Comparison of ENCODE assay signal across 8 mouse cellular contexts in genomic region chr10:77416666-77417239, GRCm38 (mm10). TPM values are rescaled to one million over a fixed set of nuclear protein-coding genes. Genes with fewer than 3 reads are reported as not detected.
DNase-seq lines count a peak whose midpoint lies in the region; ATAC-seq and TF ChIP-seq lines count a peak whose summit lies in the region.

No protein-coding gene starts in this region.

- no peak for ATAC-seq in forebrain, embryonic 15.5 days (replicated peaks)
- ATAC-seq in limb, embryonic 14.5 days (ENCODE audit: low FRiP score, low read depth): no peak
- no peak for ATAC-seq in stomach, postnatal 0 days (ENCODE audit: low FRiP score, low TSS enrichment)
- no peak for ATAC-seq in activated CD4-positive, CD25-positive, alpha-beta regulatory T cell, adult 4 months

- 4% methylated on average over 24 of the region's 24 CpGs for WGBS in forebrain, embryonic 15.5 days
- WGBS in limb, embryonic 14.5 days: 4% methylated on average over 24 of the region's 24 CpGs
- 16% methylated on average over 24 of the region's 24 CpGs for WGBS in stomach, postnatal 0 days

- peaks cover 27% of the 10 kb centered on the region for H3K9me3 ChIP-seq in CH12.LX (replicated peaks; ENCODE audit: low read length)
- H3K9me3 ChIP-seq in forebrain, embryonic 15.5 days: no peaks in the 10 kb centered on the region; the same call in 1 of the 2 replicates
- H3K9me3 ChIP-seq in limb, embryonic 14.5 days (ENCODE audit: control insufficient read depth, low read length): no peaks in the 10 kb centered on the region
- H3K9me3 ChIP-seq in stomach, postnatal 0 days (ENCODE audit: control insufficient read depth, low read length): no peaks in the 10 kb centered on the region

- H3K36me3 ChIP-seq in CH12.LX (replicated peaks in 1 of 2; ENCODE audit: control insufficient read depth in 1 of 2, insufficient read depth in 1 of 2, low read length in 1 of 2): no peaks in the 10 kb centered on the region
- no peaks in the 10 kb centered on the region for H3K36me3 ChIP-seq in forebrain, embryonic 15.5 days
- H3K36me3 ChIP-seq in limb, embryonic 14.5 days (ENCODE audit: control insufficient read depth, insufficient read depth, low read length): no peaks in the 10 kb centered on the region
- no peaks in the 10 kb centered on the region for H3K36me3 ChIP-seq in stomach, postnatal 0 days (ENCODE audit: control insufficient read depth, insufficient read depth, low read length)

- peaks cover 8 to 22% of the 10 kb centered on the region in 2 experiments; a peak in 3 of 4 replicates for H3K4me1 ChIP-seq in CH12.LX (ENCODE audit: control insufficient read depth in 1 of 2, insufficient read depth in 2 of 2)
- peaks cover 20% of the 10 kb centered on the region for H3K4me1 ChIP-seq in forebrain, embryonic 15.5 days
- peaks cover 9% of the 10 kb centered on the region for H3K4me1 ChIP-seq in limb, embryonic 14.5 days (ENCODE audit: control insufficient read depth, insufficient read depth, low read length)
- H3K4me1 ChIP-seq in stomach, postnatal 0 days (replicated peaks; ENCODE audit: control insufficient read depth, insufficient read depth): peaks cover 7% of the 10 kb centered on the region; the same call in 1 of the 2 replicates

- H3K9ac ChIP-seq in CH12.LX (ENCODE audit: insufficient read depth, low read depth): no peak overlapping the region
- H3K9ac ChIP-seq in forebrain, embryonic 15.5 days (replicated peaks): peak overlapping the region; percentile 66
- H3K9ac ChIP-seq in limb, embryonic 14.5 days (ENCODE audit: low read depth, low read length, severe bottlenecking): no peak overlapping the region
- peak overlapping the region; percentile 66; the same call in 1 of the 2 replicates for H3K9ac ChIP-seq in stomach, postnatal 0 days (ENCODE audit: low read length)

- no peak for TF ChIP-seq POLR2A in CH12.LX (IDR thresholded peaks at IDR 0.05; ENCODE audit: low read depth, low read length)
- no peak for TF ChIP-seq POLR2A in limb, embryonic 14.5 days (IDR thresholded peaks at IDR 0.05; ENCODE audit: borderline replicate concordance, extremely low read depth, insufficient read depth, insufficient read length)

- H3K4me3 ChIP-seq in CH12.LX (replicated peaks in 1 of 3; ENCODE audit: low read depth in 2 of 3, low read length in 2 of 3, poor library complexity in 1 of 3): peak overlapping the region in 1 of 3 experiments; percentile 66
- peak overlapping the region; percentile 68 for H3K4me3 ChIP-seq in forebrain, embryonic 15.5 days
- H3K4me3 ChIP-seq in limb, embryonic 14.5 days (replicated peaks; ENCODE audit: low read length): peak overlapping the region; percentile 81
- peak overlapping the region; percentile 82 for H3K4me3 ChIP-seq in stomach, postnatal 0 days (ENCODE audit: low read depth, low read length)

- DNase-seq in adrenal gland, adult 2 months: peak; percentile 20
- DNase-seq in adrenal gland, postnatal 4 days (ENCODE audit: low spot score in 2 of 2): no peak
- no peak for DNase-seq in CH12.LX (ENCODE audit: extremely low read depth)
- DNase-seq in limb, embryonic 14.5 days (ENCODE audit: low spot score): no peak
- DNase-seq in stomach, postnatal 0 days (ENCODE audit: low spot score): no peak
- DNase-seq in adipocyte (ENCODE audit: low spot score): no peak

- no peak for TF ChIP-seq CTCF in CH12.LX (conservative IDR thresholded peaks at IDR 0.05 in 1 of 2, IDR thresholded peaks at IDR 0.05 in 1 of 2; ENCODE audit: low read depth in 2 of 2, low read length in 2 of 2)
- no peak for TF ChIP-seq CTCF in stomach, postnatal 0 days (IDR thresholded peaks at IDR 0.05; ENCODE audit: low read depth)

- no peaks in the 10 kb centered on the region for H3K79me2 ChIP-seq in CH12.LX (replicated peaks; ENCODE audit: control insufficient read depth, extremely low read depth, insufficient read depth, poor library complexity, severe bottlenecking)

- dilution Hi-C loops in CH12.LX (cut with MboI; ENCODE audit: extremely low pct_ligation_motif_present, extremely low pct_unique_long_range_greater_than_20kb, low sequenced_read_pairs): no loop called here

- TF ChIP-seq RAD21 in CH12.LX (IDR thresholded peaks at IDR 0.05; ENCODE audit: low read depth, low read length): no peak

- peaks cover 22% of the 10 kb centered on the region for H3K27me3 ChIP-seq in CH12.LX (replicated peaks)
- H3K27me3 ChIP-seq in forebrain, embryonic 15.5 days: peaks cover 8% of the 10 kb centered on the region; the same call in 1 of the 2 replicates
- H3K27me3 ChIP-seq in limb, embryonic 14.5 days (ENCODE audit: control insufficient read depth, insufficient read depth, low read length): peaks cover 18% of the 10 kb centered on the region
- H3K27me3 ChIP-seq in stomach, postnatal 0 days (ENCODE audit: control insufficient read depth, insufficient read depth, low read length): no peaks in the 10 kb centered on the region

- TF ChIP-seq EP300 in CH12.LX (IDR thresholded peaks at IDR 0.05; ENCODE audit: low read length): no peak
- no peak for TF ChIP-seq EP300 in stomach, postnatal 0 days (optimal IDR thresholded peaks at IDR 0.05)

- H3K27ac ChIP-seq in CH12.LX (ENCODE audit: insufficient read depth, low read depth): no peak overlapping the region
- no peak overlapping the region for H3K27ac ChIP-seq in forebrain, embryonic 15.5 days (replicated peaks)
- no peak overlapping the region for H3K27ac ChIP-seq in limb, embryonic 14.5 days (replicated peaks; ENCODE audit: low read depth, low read length)
- no peak overlapping the region for H3K27ac ChIP-seq in stomach, postnatal 0 days (replicated peaks)

- in situ Hi-C loops in CH12.LX (cut with MboI; ENCODE audit: low pct_ligation_motif_present, low pct_unique_long_range_greater_than_20kb, low sequenced_read_pairs): no loop called here

- H3K4me2 ChIP-seq in CH12.LX (ENCODE audit: insufficient read depth, low read depth, poor library complexity, severe bottlenecking): 0 out of 2 replicates have a peak overlapping the region, but pooled peaks have one; percentile 91
- peak overlapping the region; percentile 80 for H3K4me2 ChIP-seq in forebrain, embryonic 15.5 days (replicated peaks)
- H3K4me2 ChIP-seq in limb, embryonic 14.5 days (replicated peaks; ENCODE audit: low read depth, low read length, severe bottlenecking): peak overlapping the region; percentile 97
- H3K4me2 ChIP-seq in stomach, postnatal 0 days (replicated peaks; ENCODE audit: low read depth): peak overlapping the region; percentile 76

TF ChIP-seq in CH12.LX, 34 proteins besides CTCF, POLR2A, EP300 and RAD21:
- TF ChIP-seq USF2 (conservative IDR thresholded peaks at IDR 0.05; ENCODE audit: low read depth, low read length) (no peak), RCOR1 (conservative IDR thresholded peaks at IDR 0.05; ENCODE audit: low read depth, low read length) (no peak), E2F4 (IDR thresholded peaks at IDR 0.05; ENCODE audit: insufficient replicate concordance, low read depth, low read length) (no peak), UBTF (IDR thresholded peaks at IDR 0.05; ENCODE audit: low read depth, low read length) (no peak)

RNA-seq across cellular contexts. Expression of gene Adarb1, which starts 1.3 kb away (rescaled TPM):
- 10 to 100 TPM; 14.4 to 23.5 TPM for total RNA-seq in adrenal gland, adult 2 months (2021)
- 11.3 and 13.5 TPM in 2 replicates for polyA plus RNA-seq in adrenal gland, adult 2 months (2012; rRNA removed)
- total RNA-seq in adrenal gland, postnatal 4 days (2021): 10 to 100 TPM; 16.0 to 16.2 TPM
- 1.7 and 2.3 TPM in 2 replicates for total RNA-seq in CH12.LX (2012; rRNA removed)
- 2.0 and 3.5 TPM in 2 replicates for total RNA-seq in CH12.LX (2014; rRNA removed)
- polyA plus RNA-seq in CH12.LX (2012; ENCODE audit: insufficient read length, low read depth): 2.4 and 2.9 TPM in 2 replicates
- polyA plus RNA-seq in forebrain, embryonic 15.5 days (2015; fragmentation: Nextera tagmentation; extraction: Ambion mirVana): 11.9 and 12.6 TPM in 2 replicates
- 7.4 and 8.2 TPM in 2 replicates for polyA plus RNA-seq in limb, embryonic 14.5 days (2012; rRNA removed)
- polyA plus RNA-seq in limb, embryonic 14.5 days (2014; fragmentation: Nextera tagmentation; extraction: Ambion mirVana): 3.5 and 3.6 TPM in 2 replicates
- 5.6 and 6.9 TPM in 2 replicates for polyA plus RNA-seq in stomach, postnatal 0 days (2015; fragmentation: Nextera tagmentation; extraction: Ambion mirVana)
- polyA plus RNA-seq in activated CD4-positive, CD25-positive, alpha-beta regulatory T cell, adult 4 months (2017; shearing (Covaris generic)): 1 to 10 TPM in 1 of 2 experiments, under 1 TPM in 1; 0.71 to 1.0 TPM

Comparison
In these comparisons a context has a peak if more than half of its experiments do, and no peak if none do; other contexts are left out.
1. H3K9ac ChIP-seq: peak in forebrain, embryonic 15.5 days (single experiment) and stomach, postnatal 0 days (single experiment); none in CH12.LX (single experiment) and limb, embryonic 14.5 days (single experiment).
2. Peak in every context shown above with its lines, with median percentiles within 50 percentile points of each other: H3K4me2 ChIP-seq.